Mouse (Mus musculus) thymus, adult 2 months (tissue): Measurements from ENCODE around the gene Tfeb. TPM values are rescaled to one million over a fixed set of nuclear protein-coding genes. Genes with fewer than 3 reads are reported as not detected.

Source experiments
- DNase-seq: peaks from one replicate; pipeline ENCODE4 v3.0.0; 2021
- H3K27ac ChIP-seq: fragments of 200-500 bp; 2 replicates; pipeline ENCODE4 v1.5.1; 2012; ENCODE audit warnings: low read length, control low read depth; ENCODE audit not compliant: control insufficient read depth, insufficient read depth
- H3K27me3 ChIP-seq: fragments of 200-500 bp; 2 replicates; pipeline ENCODE4 v1.6.1; 2012; ENCODE audit warnings: mild to moderate bottlenecking, low read length, moderate library complexity, mixed read lengths; ENCODE audit not compliant: control insufficient read depth, insufficient read depth
- H3K36me3 ChIP-seq: fragments of 200-500 bp; 2 replicates; pipeline ENCODE4 v1.6.1; 2012; ENCODE audit warnings: mild to moderate bottlenecking, low read length, moderate library complexity; ENCODE audit not compliant: control insufficient read depth, insufficient read depth
- H3K4me1 ChIP-seq: fragments of 200-500 bp; replicated peaks from 2 replicates; pipeline ENCODE4 v1.6.1; 2012; ENCODE audit warnings: low read length; ENCODE audit not compliant: control insufficient read depth, insufficient read depth
- H3K4me3 ChIP-seq: fragments of 200-500 bp; 2 replicates; pipeline ENCODE4 v1.5.1; 2012; ENCODE audit warnings: mild to moderate bottlenecking, low read length, control low read depth, moderate library complexity; ENCODE audit not compliant: control insufficient read depth, insufficient read depth
- CTCF ChIP-seq: fragments of 200-500 bp; IDR thresholded peaks from 2 replicates; pipeline ENCODE4 v1.5.1; 2012; ENCODE audit warnings: mild to moderate bottlenecking, control low read depth, low read length, moderate library complexity, borderline replicate concordance; ENCODE audit not compliant: control insufficient read depth, poor library complexity, insufficient read depth; ENCODE audit errors: extremely low read depth
- POLR2A ChIP-seq: fragments of 200-500 bp; IDR thresholded peaks from 2 replicates; pipeline ENCODE4 v1.6.1; 2012; ENCODE audit warnings: mild to moderate bottlenecking, low read length, control low read depth, moderate library complexity; ENCODE audit not compliant: control insufficient read depth, poor library complexity, insufficient read depth; ENCODE audit errors: extremely low read depth
- WGBS: fragments of 180-500 bp; shearing (Covaris S2); methylation state at CpG from one replicate; pipeline ENCODE4 v1.1.7; 2018; 5-methylcytosine and 5-hydroxymethylcytosine counted together
- polyA plus RNA-seq: library from polyadenylated mRNA; depleted of rRNA; stranded (reverse); fragments of >200 nt; gene quantifications from 2 replicates; pipeline ENCODE4 v1.2.3, GENCODE M21; 2012

Tfeb gene
- polyA plus RNA-seq, 1 experiment, result 25.3 TPM

GRCm38 (mm10) chr17:47767456-47768141 lies 30.8 kb downstream of the Tfeb start:
- peaks cover 3% of the 10 kb centered on the region; the same call in 1 of the 2 replicates for H3K4me1 ChIP-seq
- WGBS, result 85% methylated on average over 15 of the region's 17 CpGs
- no peaks in the 10 kb centered on the region for H3K36me3 ChIP-seq
- no peak for DNase-seq
- no peaks in the 10 kb centered on the region for H3K27me3 ChIP-seq
- H3K4me3 ChIP-seq, result no peak overlapping the region
- no peak overlapping the region for H3K27ac ChIP-seq
- no peak for TF ChIP-seq POLR2A
- no peak for TF ChIP-seq CTCF

GRCm38 (mm10) chr17:47768707-47769276 lies 32.0 kb downstream of the Tfeb start:
- no peak overlapping the region for H3K4me3 ChIP-seq
- peaks cover 3% of the 10 kb centered on the region; the same call in 1 of the 2 replicates for H3K4me1 ChIP-seq
- no peaks in the 10 kb centered on the region for H3K36me3 ChIP-seq
- DNase-seq, result peak; percentile 37
- H3K27ac ChIP-seq, result no peak overlapping the region
- TF ChIP-seq POLR2A, result no peak
- TF ChIP-seq CTCF, result peak; percentile 59; the same call in 1 of the 2 replicates
- WGBS, result 7% methylated on average over 12 of the region's 12 CpGs
- no peaks in the 10 kb centered on the region for H3K27me3 ChIP-seq

GRCm38 (mm10) chr17:47769389-47770299 lies 32.8 kb downstream of the Tfeb start:
- H3K27ac ChIP-seq, result peak overlapping the region; percentile 9; the same call in 1 of the 2 replicates
- H3K4me1 ChIP-seq, result peaks cover 3% of the 10 kb centered on the region; the same call in 1 of the 2 replicates
- TF ChIP-seq POLR2A, result no peak
- no peak for TF ChIP-seq CTCF
- H3K36me3 ChIP-seq, result no peaks in the 10 kb centered on the region
- WGBS, result 90% methylated on average over 11 of the region's 11 CpGs
- H3K27me3 ChIP-seq, result no peaks in the 10 kb centered on the region
- H3K4me3 ChIP-seq, result no peak overlapping the region
- no peak for DNase-seq

- Histone ChIP-seq H3K4me3 (no peak overlapping the region), H3K36me3 (no peaks in the 10 kb centered on the region), H3K4me1 (no peaks in the 10 kb centered on the region), H3K27me3 (no peaks in the 10 kb centered on the region), H3K27ac (no peak overlapping the region)
- DNase-seq, result no peak
- TF ChIP-seq POLR2A (no peak), CTCF (no peak)
- WGBS, result 90% methylated on average over 6 of the region's 6 CpGs
Measured at GRCm38 (mm10) chr17:47773604-47774003, 36.8 kb downstream of the Tfeb start.

GRCm38 (mm10) chr17:47777141-47777540 lies 40.3 kb downstream of the Tfeb start:
- TF ChIP-seq POLR2A (no peak), CTCF (no peak)

GRCm38 (mm10) chr17:47780470-47780869 lies 43.6 kb downstream of the Tfeb start:
- TF ChIP-seq CTCF (no peak), POLR2A (no peak)
- H3K4me3 ChIP-seq, result no peak overlapping the region
- H3K4me1 ChIP-seq, result no peaks in the 10 kb centered on the region
- no peak for DNase-seq
- WGBS, result 51% methylated on average over 10 of the region's 10 CpGs
- H3K27ac ChIP-seq, result no peak overlapping the region
- H3K36me3 ChIP-seq, result no peaks in the 10 kb centered on the region
- no peaks in the 10 kb centered on the region for H3K27me3 ChIP-seq

More at GRCm38 (mm10) chr17:47777141-47777540, 40.3 kb downstream of the Tfeb start:
- no peak overlapping the region for H3K27ac ChIP-seq
- H3K4me1 ChIP-seq, result no peaks in the 10 kb centered on the region
- H3K4me3 ChIP-seq, result no peak overlapping the region
- 79% methylated on average over 2 of the region's 2 CpGs for WGBS
- H3K27me3 ChIP-seq, result no peaks in the 10 kb centered on the region
- no peaks in the 10 kb centered on the region for H3K36me3 ChIP-seq
- no peak for DNase-seq
